Mouse (Mus musculus): ENCODE data around the gene Gm49340. TPM values are rescaled to one million over a fixed set of nuclear protein-coding genes. Genes with fewer than 3 reads are reported as not detected.

Gm49340 gene
- polyA plus RNA-seq, 1 experiment from 2014 or later = not detected

GRCm38 (mm10) chr11:73395374-73395773 is 65.8 kb downstream of the Gm49340 start:
- no peak for ATAC-seq (ENCODE audit: insufficient read depth, low FRiP score)
- Histone ChIP-seq H3K4me1 (ENCODE audit: control insufficient read depth, insufficient read depth, low read length) (no peaks in the 10 kb centered on the region), H3K27me3 (ENCODE audit: control insufficient read depth, insufficient read depth, low read length) (no peaks in the 10 kb centered on the region), H3K9ac (ENCODE audit: low read length) (no peak overlapping the region), H3K4me3 (replicated peaks; ENCODE audit: low read length) (no peak overlapping the region), H3K36me3 (ENCODE audit: control insufficient read depth, insufficient read depth, low read length) (no peaks in the 10 kb centered on the region), H3K4me2 (ENCODE audit: low read depth, low read length) (no peak overlapping the region), H3K27ac (ENCODE audit: low read length) (no peak overlapping the region), H3K9me3 (replicated peaks; ENCODE audit: control insufficient read depth, low read length) (no peaks in the 10 kb centered on the region)
- 68% methylated on average over 4 of the region's 4 CpGs for WGBS

- H3K9me3 ChIP-seq (replicated peaks; ENCODE audit: control insufficient read depth, low read length) = no peaks in the 10 kb centered on the region
- H3K27me3 ChIP-seq (ENCODE audit: control insufficient read depth, insufficient read depth, low read length) = no peaks in the 10 kb centered on the region
- H3K4me3 ChIP-seq (replicated peaks; ENCODE audit: low read length) = no peak within 1 kb of the TSS
- no peaks in the 10 kb centered on the region for H3K4me1 ChIP-seq (ENCODE audit: control insufficient read depth, insufficient read depth, low read length)
- no peak for ATAC-seq (ENCODE audit: insufficient read depth, low FRiP score)
- H3K36me3 ChIP-seq (ENCODE audit: control insufficient read depth, insufficient read depth, low read length) = no peaks in the 10 kb centered on the region
- H3K4me2 ChIP-seq (ENCODE audit: low read depth, low read length) = no peak within 1 kb of the TSS
- H3K9ac ChIP-seq (ENCODE audit: low read length) = no peak within 1 kb of the TSS
- H3K27ac ChIP-seq (ENCODE audit: low read length) = no peak within 1 kb of the TSS
These were observed 70.0 kb downstream of the Gm49340 start, which contains the start of gene Olfr1 for GRCm38 (mm10) chr11:73399514-73399913. Gene Olfr1, minus strand, starts transcription at chr11:73399614.

Other genes with a start within 250 kb of the Gm49340 start
- gene Itgae, start 239.2 kb upstream of the Gm49340 start, polyA plus RNA-seq (2015; fragmentation: Nextera tagmentation; extraction: Ambion mirVana) = 0.31 and 0.36 TPM in 2 replicates
- 11.9 and 12.5 TPM in 2 replicates for gene Haspin, start 191.4 kb upstream of the Gm49340 start, polyA plus RNA-seq (2015; fragmentation: Nextera tagmentation; extraction: Ambion mirVana)
- 0.36 and 0.65 TPM in 2 replicates for gene P2rx5, start 169.3 kb upstream of the Gm49340 start, polyA plus RNA-seq (2015; fragmentation: Nextera tagmentation; extraction: Ambion mirVana)
- gene Emc6, start 152.7 kb upstream of the Gm49340 start, polyA plus RNA-seq (2015; fragmentation: Nextera tagmentation; extraction: Ambion mirVana) = 94.1 and 101 TPM in 2 replicates
- gene Tax1bp3, start 152.7 kb upstream of the Gm49340 start, polyA plus RNA-seq (2015; fragmentation: Nextera tagmentation; extraction: Ambion mirVana) = 214 and 230 TPM in 2 replicates
- 18.3 and 19.6 TPM in 2 replicates for gene Ctns, start 130.7 kb upstream of the Gm49340 start, polyA plus RNA-seq (2015; fragmentation: Nextera tagmentation; extraction: Ambion mirVana)
- gene Shpk, start 130.3 kb upstream of the Gm49340 start, polyA plus RNA-seq (2015; fragmentation: Nextera tagmentation; extraction: Ambion mirVana) = 3.3 and 4.0 TPM in 2 replicates
- gene Trpv1, start 95.4 kb upstream of the Gm49340 start, polyA plus RNA-seq (2015; fragmentation: Nextera tagmentation; extraction: Ambion mirVana) = not detected in 2 replicates
- gene Trpv3, start 62.4 kb upstream of the Gm49340 start, polyA plus RNA-seq (2015; fragmentation: Nextera tagmentation; extraction: Ambion mirVana) = 0.40 and 0.47 TPM in 2 replicates
- 4.2 and 4.5 TPM in 2 replicates for gene Aspa, start 145 bp upstream of the Gm49340 start, polyA plus RNA-seq (2015; fragmentation: Nextera tagmentation; extraction: Ambion mirVana)
- gene Spata22, start within 50 bp of the Gm49340 start, polyA plus RNA-seq (2015; fragmentation: Nextera tagmentation; extraction: Ambion mirVana) = 0.27 TPM in 1 of 2 replicates, not detected in the other
- not detected in 2 replicates for gene Olfr20, start 21.0 kb downstream of the Gm49340 start, polyA plus RNA-seq (2015; fragmentation: Nextera tagmentation; extraction: Ambion mirVana)
- gene Olfr376, start 41.5 kb downstream of the Gm49340 start, polyA plus RNA-seq (2015; fragmentation: Nextera tagmentation; extraction: Ambion mirVana) = not detected in 2 replicates
- not detected in 2 replicates for gene Olfr1, start 69.9 kb downstream of the Gm49340 start, polyA plus RNA-seq (2015; fragmentation: Nextera tagmentation; extraction: Ambion mirVana)
- not detected in 2 replicates for gene Olfr378, start 98.7 kb downstream of the Gm49340 start, polyA plus RNA-seq (2015; fragmentation: Nextera tagmentation; extraction: Ambion mirVana)
- not detected in 2 replicates for gene Olfr380, start 127.8 kb downstream of the Gm49340 start, polyA plus RNA-seq (2015; fragmentation: Nextera tagmentation; extraction: Ambion mirVana)
- not detected in 2 replicates for gene Olfr381, start 161.9 kb downstream of the Gm49340 start, polyA plus RNA-seq (2015; fragmentation: Nextera tagmentation; extraction: Ambion mirVana)
- gene Olfr382, start 187.5 kb downstream of the Gm49340 start, polyA plus RNA-seq (2015; fragmentation: Nextera tagmentation; extraction: Ambion mirVana) = not detected in 2 replicates